Comparison of ENCODE assay signal across 23 mouse cellular contexts in the genomic region with DNA sequence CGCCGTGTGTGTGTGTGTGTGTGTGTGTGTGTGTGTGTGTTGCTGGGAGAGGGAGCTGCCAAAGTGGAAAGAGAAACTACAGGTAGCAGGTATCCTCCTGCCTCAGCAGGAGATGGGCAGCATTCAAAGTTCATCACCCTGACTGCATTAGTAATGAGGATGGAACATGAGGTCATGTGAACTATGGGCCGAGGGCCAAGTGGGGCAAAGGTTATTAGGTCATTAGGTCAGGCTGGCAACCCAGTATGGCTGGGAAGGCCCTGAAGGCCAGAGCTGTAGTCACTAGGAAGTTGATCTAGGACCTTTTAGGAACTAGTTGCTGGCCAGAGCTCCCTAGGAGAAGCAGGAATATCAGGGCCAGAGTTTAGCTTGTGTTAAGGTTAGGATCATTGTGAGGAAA.
DNase-seq lines count a peak whose midpoint lies in the region.
"Had no signal": no experiment of that assay in that cellular context is flagged by ENCODE, and none has a peak within 500 bp of the region (broad histone marks: within the 10 kb centered on the region; RNA-seq: fewer than 3 reads in every experiment).

No protein-coding gene starts in this region.

- no peaks in the 10 kb centered on the region for H3K36me3 ChIP-seq in heart, embryonic 10.5 days
- H3K36me3 ChIP-seq: G1E; hindbrain, embryonic 13.5 days; limb, embryonic 10.5 days; limb, embryonic 15.5 days had no signal

- intact Hi-C loops in heart, postnatal 10 days (cut with DNase I), result no loop called here

- no peak overlapping the region for H3K4me3 ChIP-seq in heart, embryonic 10.5 days
- H3K4me3 ChIP-seq: forebrain, embryonic 13.5 days; heart, adult 2 months; hindbrain, embryonic 13.5 days; limb, embryonic 10.5 days; limb, embryonic 15.5 days had no signal

- H3K27ac ChIP-seq in heart, embryonic 10.5 days, result no peak overlapping the region
- H3K27ac ChIP-seq: forebrain, embryonic 13.5 days; heart, adult 2 months; hindbrain, embryonic 13.5 days; limb, embryonic 10.5 days; limb, embryonic 15.5 days had no signal

- DNase-seq in adrenal gland, postnatal 10 days, result peak; percentile 63
- no peak for DNase-seq in adrenal gland, postnatal 4 days (ENCODE audit: low spot score in 2 of 2)
- peak; percentile 26 to 67 for DNase-seq in heart, postnatal 10 days
- DNase-seq in heart, embryonic 10.5 days (ENCODE audit: low spot score), result no peak
- DNase-seq in kidney, adult 9 months, result peak; percentile 62
- DNase-seq in kidney, adult 11 months, result no peak
- peak; percentile 19 for DNase-seq in adipocyte (ENCODE audit: low spot score)
- DNase-seq in right cerebral cortex, postnatal 4 days, result no peak
- DNase-seq: cerebellum, adult 2 months; gastrocnemius, postnatal 36 days; heart, adult 2 months; layer of hippocampus, adult 9-11 months; lung, postnatal 36 days; right cerebral cortex, postnatal 25 days; spleen, adult 18-20 months; thymus, adult 18-20 months; thymus, postnatal 25 days had no signal

- peaks cover 14% of the 10 kb centered on the region for H3K4me1 ChIP-seq in heart, embryonic 10.5 days
- H3K4me1 ChIP-seq: forebrain, embryonic 13.5 days; hindbrain, embryonic 13.5 days; limb, embryonic 15.5 days had no signal

- H3K27me3 ChIP-seq in heart, embryonic 10.5 days (ENCODE audit: insufficient read depth, poor library complexity, severe bottlenecking), result peaks cover 10% of the 10 kb centered on the region
- H3K27me3 ChIP-seq: forebrain, embryonic 13.5 days; hindbrain, embryonic 13.5 days; limb, embryonic 15.5 days; Patski had no signal

- H3K9me3 ChIP-seq in heart, embryonic 10.5 days, result no peaks in the 10 kb centered on the region
- H3K9me3 ChIP-seq: forebrain, embryonic 13.5 days; hindbrain, embryonic 13.5 days; limb, embryonic 10.5 days; limb, embryonic 15.5 days had no signal

- WGBS in heart, embryonic 10.5 days, result 30% methylated on average over 1 of the region's 3 CpGs

Comparison
In these comparisons a context has a peak if more than half of its experiments do, and no peak if none do; other contexts are left out.
1. DNase-seq: peak in adrenal gland, postnatal 10 days (single experiment), heart, postnatal 10 days (2 of 2), kidney, adult 9 months (single experiment) and adipocyte (single experiment); none in adrenal gland, postnatal 4 days (0 of 2), heart, embryonic 10.5 days (single experiment), kidney, adult 11 months (single experiment) and right cerebral cortex, postnatal 4 days (single experiment).